Mouse (Mus musculus): ENCODE measurements around the gene Akap7.

DNA sequence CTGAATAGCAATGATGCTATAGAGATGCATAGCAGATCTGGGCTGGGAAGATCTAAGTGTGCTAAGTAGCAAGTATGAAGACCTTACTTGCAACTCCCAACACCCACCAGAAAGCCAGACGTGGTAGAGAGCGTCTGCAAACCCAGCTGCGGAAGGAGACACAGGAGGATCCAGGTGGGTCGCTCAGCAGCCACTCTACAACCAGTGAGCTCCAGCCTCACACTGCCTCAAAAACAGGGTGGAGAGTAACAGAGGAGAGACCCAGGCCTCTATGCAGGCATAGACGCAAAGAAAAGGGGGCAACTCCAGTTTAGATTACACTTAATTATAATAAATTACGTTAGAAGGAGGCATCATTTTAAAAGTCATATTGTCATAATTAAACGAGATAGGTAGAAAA lies 88.9 kb downstream of the Akap7 start:
- TF ChIP-seq CTCF (IDR thresholded peaks at IDR 0.05; ENCODE audit: low read depth) (no peak), EP300 (optimal IDR thresholded peaks at IDR 0.05) (no peak)

Measured in stomach, postnatal 0 days (tissue).